Mouse (Mus musculus) liver, embryonic 15.5 days (tissue): ENCODE measurements at regions not wholly inside any gene's neighbourhood (a gene's known extent, or its start where the extent isn't known, plus 50 kb on each side); places are given as distances from the start of the nearest gene placed in this dataset.

Experiments
- ATAC-seq: fragments of 200-750 bp; cut with Nextera tagmentation; 2 replicates; pipeline ENCODE4 v1.8.0; 2017; ENCODE audit warnings: moderate number of reproducible peaks, mild to moderate bottlenecking, moderate library complexity; ENCODE audit not compliant: insufficient read depth
- H3K27ac ChIP-seq: fragments of 300-500 bp; sonication (generic); replicated peaks from 2 replicates; pipeline ENCODE4 v1.5.1; 2015; ENCODE audit warnings: mild to moderate bottlenecking, inconsistent platforms
- H3K27me3 ChIP-seq: fragments of 300-500 bp; sonication (generic); 2 replicates; pipeline ENCODE4 v1.6.1; 2015; ENCODE audit warnings: mild to moderate bottlenecking, inconsistent platforms
- H3K36me3 ChIP-seq: fragments of 300-500 bp; sonication (generic); replicated peaks from 2 replicates; pipeline ENCODE4 v1.6.1; 2015; ENCODE audit warnings: moderate library complexity, mild to moderate bottlenecking, inconsistent platforms
- H3K4me1 ChIP-seq: fragments of 300-500 bp; sonication (generic); replicated peaks from 2 replicates; pipeline ENCODE4 v1.6.1; 2015; ENCODE audit warnings: inconsistent platforms
- H3K4me2 ChIP-seq: fragments of 300-500 bp; sonication (generic); 2 replicates; pipeline ENCODE4 v1.6.1; 2015; ENCODE audit warnings: moderate library complexity, mild to moderate bottlenecking, inconsistent platforms
- H3K4me3 ChIP-seq: fragments of 300-500 bp; sonication (generic); replicated peaks from 2 replicates; pipeline ENCODE4 v1.5.1; 2015; ENCODE audit warnings: mild to moderate bottlenecking, inconsistent platforms
- H3K9ac ChIP-seq: fragments of 300-500 bp; sonication (generic); 2 replicates; pipeline ENCODE4 v1.6.1; 2015; ENCODE audit warnings: moderate library complexity, mild to moderate bottlenecking, inconsistent platforms
- H3K9me3 ChIP-seq: fragments of 300-500 bp; sonication (generic); replicated peaks from 2 replicates; pipeline ENCODE4 v1.6.1; 2016; ENCODE audit warnings: inconsistent platforms
- WGBS: fragments of 180-500 bp; shearing (Covaris S2); methylation state at CpG from one replicate; pipeline ENCODE4 v1.1.7; 2015; ENCODE audit warnings: mixed read lengths; ENCODE audit not compliant: insufficient replicate concordance; 5-methylcytosine and 5-hydroxymethylcytosine counted together

DNA sequence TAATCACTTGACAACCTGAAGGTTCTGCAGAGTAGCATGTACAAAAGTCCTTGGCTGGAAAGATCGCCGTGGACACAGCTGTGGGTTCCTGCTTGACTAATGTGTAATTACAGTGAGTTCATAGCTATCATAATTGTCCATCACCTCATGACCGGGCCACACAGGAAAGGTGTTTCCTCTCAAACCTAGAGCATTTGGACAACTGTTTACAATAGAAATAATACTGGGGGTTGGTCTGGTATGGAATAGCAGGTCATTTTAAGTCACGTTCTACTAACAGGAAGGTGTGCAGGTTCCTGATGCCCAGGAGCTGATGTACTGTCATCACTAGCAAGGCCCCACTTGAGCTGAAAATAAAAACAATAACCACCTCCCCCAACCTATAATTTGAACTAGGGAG is 283.1 kb upstream of the Gm26657 start:
- 61% methylated on average over 4 of the region's 4 CpGs for WGBS
- H3K27me3 ChIP-seq = no peaks in the 10 kb centered on the region

DNA sequence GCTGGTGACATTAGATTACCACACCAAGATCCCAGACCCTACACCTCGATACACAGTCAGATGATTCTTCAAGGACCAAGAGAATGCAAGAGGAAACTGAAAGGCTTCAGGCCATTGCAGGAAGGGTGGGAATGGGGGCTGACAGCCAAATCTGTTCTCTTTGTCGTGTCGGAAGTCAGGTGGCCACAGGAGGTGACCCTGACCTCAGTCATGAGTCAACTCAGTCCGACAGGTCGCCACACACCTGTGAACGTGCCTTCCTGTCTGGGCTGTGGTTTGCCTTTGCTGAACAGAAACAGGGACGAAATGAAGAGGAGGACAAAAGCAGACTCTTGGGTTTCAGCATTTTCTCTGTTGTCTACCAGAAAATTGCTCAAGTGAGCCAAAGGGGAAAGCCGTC is 318.3 kb upstream of the Gm26657 start:
- 41% methylated on average over 8 of the region's 8 CpGs for WGBS
- Histone ChIP-seq H3K9ac (no peak overlapping the region), H3K4me2 (no peak overlapping the region), H3K36me3 (no peaks in the 10 kb centered on the region), H3K27me3 (no peaks in the 10 kb centered on the region), H3K4me3 (no peak overlapping the region), H3K27ac (no peak overlapping the region), H3K4me1 (no peaks in the 10 kb centered on the region), H3K9me3 (no peaks in the 10 kb centered on the region)
- no peak for ATAC-seq

More for the DNA sequence above, 283.1 kb upstream of the Gm26657 start:
- no peaks in the 10 kb centered on the region for H3K4me1 ChIP-seq
- no peak overlapping the region for H3K27ac ChIP-seq
- H3K4me2 ChIP-seq = no peak overlapping the region
- no peak overlapping the region for H3K4me3 ChIP-seq
- H3K9ac ChIP-seq = no peak overlapping the region
- no peak for ATAC-seq
- no peaks in the 10 kb centered on the region for H3K36me3 ChIP-seq
- H3K9me3 ChIP-seq = no peaks in the 10 kb centered on the region

GRCm38 (mm10) chr4:56419122-56419913 is 320.6 kb upstream of the Gm26657 start:
- H3K9me3 ChIP-seq = no peaks in the 10 kb centered on the region
- WGBS = 56% methylated on average over 5 of the region's 5 CpGs
- H3K4me2 ChIP-seq = no peak overlapping the region
- H3K9ac ChIP-seq = no peak overlapping the region
- H3K4me3 ChIP-seq = no peak overlapping the region
- no peak overlapping the region for H3K27ac ChIP-seq
- no peaks in the 10 kb centered on the region for H3K4me1 ChIP-seq
- H3K27me3 ChIP-seq = no peaks in the 10 kb centered on the region
- no peaks in the 10 kb centered on the region for H3K36me3 ChIP-seq
- ATAC-seq = no peak

DNA sequence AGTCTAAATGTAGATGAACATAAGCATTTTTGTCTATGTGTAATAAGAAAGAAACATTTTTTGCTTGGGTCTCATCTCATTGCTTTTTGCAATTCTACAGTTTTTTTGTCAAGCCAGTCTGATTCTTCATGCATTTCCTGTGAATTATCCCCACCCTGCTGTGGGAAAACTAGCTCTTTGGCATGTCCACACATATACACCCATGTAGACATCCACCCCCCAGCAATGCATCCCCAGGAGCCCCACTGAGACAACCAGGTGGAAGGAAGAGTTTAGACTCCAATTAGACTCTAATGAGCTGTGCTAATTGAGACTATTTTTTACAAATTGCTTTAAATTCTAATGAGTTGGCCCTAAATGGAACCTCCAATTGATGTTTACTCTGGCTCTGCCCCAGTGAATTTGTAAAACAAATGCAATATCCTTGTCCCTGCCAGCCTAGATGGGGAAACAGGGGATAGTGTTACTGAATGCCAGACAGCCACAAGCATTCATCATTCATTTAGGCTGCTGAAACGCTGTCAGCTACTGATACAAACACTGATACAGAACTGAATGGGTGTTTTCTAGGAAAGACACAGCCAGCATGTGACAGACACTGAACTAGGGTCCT is 328.7 kb upstream of the Gm26657 start:
- H3K9me3 ChIP-seq = no peaks in the 10 kb centered on the region
- WGBS = 22% methylated on average over 1 of the region's 1 CpGs
- H3K27ac ChIP-seq = no peak overlapping the region
- no peaks in the 10 kb centered on the region for H3K4me1 ChIP-seq
- no peak overlapping the region for H3K4me3 ChIP-seq
- H3K9ac ChIP-seq = no peak overlapping the region
- H3K36me3 ChIP-seq = no peaks in the 10 kb centered on the region
- no peaks in the 10 kb centered on the region for H3K27me3 ChIP-seq
- H3K4me2 ChIP-seq = no peak overlapping the region
- no peak for ATAC-seq

DNA sequence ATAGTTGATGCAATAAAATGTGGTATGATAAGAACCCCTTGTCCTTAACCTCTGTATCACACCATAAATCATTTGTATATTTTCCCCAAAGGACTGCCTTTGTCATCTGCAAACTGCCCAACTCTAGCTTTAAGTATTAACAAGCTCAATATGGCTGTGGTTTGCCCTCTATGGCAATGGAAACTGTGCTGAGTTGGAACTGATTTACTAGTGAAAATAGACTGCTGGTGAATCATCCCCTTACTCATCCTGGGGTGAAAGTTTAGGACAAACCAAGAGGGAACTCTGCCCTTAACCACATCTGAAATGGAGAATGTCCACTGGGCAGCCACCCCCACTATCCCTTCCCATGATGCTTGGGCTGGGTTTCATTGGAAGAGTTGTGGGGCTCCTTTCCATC is 346.1 kb upstream of the Gm26657 start:
- Histone ChIP-seq H3K4me2 (no peak overlapping the region), H3K4me1 (no peaks in the 10 kb centered on the region)

DNA sequence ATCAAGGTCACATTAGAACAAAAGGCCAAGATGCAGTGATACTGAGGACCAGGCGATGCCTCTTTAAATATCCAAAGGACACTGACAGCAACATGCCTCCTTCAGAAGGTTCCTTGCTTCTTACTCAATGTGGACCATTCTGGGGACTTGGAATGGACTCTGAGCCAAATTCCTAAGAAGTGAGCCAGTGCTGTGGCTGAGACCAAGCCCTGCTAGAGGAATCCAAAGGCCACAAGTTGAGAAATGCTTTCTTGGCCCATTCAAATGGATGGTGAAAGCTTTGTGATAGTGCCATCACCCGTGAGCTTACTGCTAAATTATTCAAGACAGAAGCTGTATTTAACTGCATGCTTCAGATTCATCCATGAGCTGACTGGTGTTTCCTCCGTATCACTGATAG is 352.8 kb upstream of the Gm26657 start:
- Histone ChIP-seq H3K4me2 (no peak overlapping the region), H3K4me1 (no peaks in the 10 kb centered on the region), H3K36me3 (no peaks in the 10 kb centered on the region), H3K9me3 (no peaks in the 10 kb centered on the region), H3K4me3 (no peak overlapping the region), H3K27ac (no peak overlapping the region), H3K27me3 (no peaks in the 10 kb centered on the region), H3K9ac (no peak overlapping the region)
- 44% methylated on average over 3 of the region's 3 CpGs for WGBS
- no peak for ATAC-seq

More for the DNA sequence above, 346.1 kb upstream of the Gm26657 start:
- Histone ChIP-seq H3K9me3 (no peaks in the 10 kb centered on the region), H3K27ac (no peak overlapping the region), H3K27me3 (no peaks in the 10 kb centered on the region), H3K9ac (no peak overlapping the region), H3K4me3 (no peak overlapping the region), H3K36me3 (no peaks in the 10 kb centered on the region)
- no peak for ATAC-seq

DNA sequence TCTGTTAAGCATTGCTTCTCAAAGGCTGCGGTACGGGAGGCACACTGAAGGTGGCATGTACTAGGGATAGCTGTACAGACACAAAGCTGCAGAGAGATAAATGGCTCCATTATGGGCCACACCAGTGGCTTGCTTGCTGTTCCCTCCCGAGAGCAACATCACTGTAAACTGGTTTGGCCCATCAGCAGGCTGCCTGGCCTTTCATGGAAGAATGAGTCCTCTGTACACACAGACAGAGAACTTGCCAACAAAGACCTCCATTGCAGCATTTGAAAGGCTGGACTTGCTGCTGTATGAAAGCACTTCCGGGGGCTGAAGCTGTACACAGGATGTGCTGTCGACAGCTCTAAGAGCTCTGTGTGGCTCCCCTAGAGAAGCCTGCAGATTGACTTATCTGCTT is 364.1 kb upstream of the Gm26657 start:
- no peak overlapping the region for H3K27ac ChIP-seq
- ATAC-seq = no peak
- H3K4me2 ChIP-seq = no peak overlapping the region
- no peaks in the 10 kb centered on the region for H3K9me3 ChIP-seq
- no peaks in the 10 kb centered on the region for H3K27me3 ChIP-seq
- no peak overlapping the region for H3K4me3 ChIP-seq
- no peaks in the 10 kb centered on the region for H3K36me3 ChIP-seq
- no peak overlapping the region for H3K9ac ChIP-seq
- WGBS = 51% methylated on average over 5 of the region's 5 CpGs
- H3K4me1 ChIP-seq = no peaks in the 10 kb centered on the region

GRCm38 (mm10) chr4:56374466-56374865 is 365.4 kb upstream of the Gm26657 start:
- Histone ChIP-seq H3K9ac (no peak overlapping the region), H3K36me3 (no peaks in the 10 kb centered on the region), H3K27ac (no peak overlapping the region), H3K4me1 (no peaks in the 10 kb centered on the region), H3K4me2 (no peak overlapping the region), H3K27me3 (no peaks in the 10 kb centered on the region), H3K4me3 (no peak overlapping the region), H3K9me3 (no peaks in the 10 kb centered on the region)
- 45% methylated on average over 3 of the region's 3 CpGs for WGBS
- ATAC-seq = no peak

DNA sequence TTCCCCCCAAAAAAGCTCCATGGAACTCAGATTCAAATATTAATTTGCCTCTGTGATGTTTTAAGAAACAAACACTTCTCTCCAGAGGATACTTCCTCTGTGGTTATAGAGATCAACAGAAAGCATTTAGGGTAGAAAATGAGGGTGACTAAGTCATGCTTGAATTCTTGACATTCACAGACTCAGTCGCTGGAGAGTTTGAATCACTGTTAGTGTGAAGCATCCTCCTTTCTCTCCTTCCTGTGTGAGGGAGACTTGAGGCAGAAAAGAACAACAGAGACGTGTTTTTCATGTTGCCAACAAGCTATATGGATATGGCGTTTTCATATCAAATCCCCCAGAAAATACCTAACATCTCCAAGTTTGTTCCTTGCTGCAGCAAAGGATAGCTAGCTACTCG is 366.1 kb upstream of the Gm26657 start:
- no peak overlapping the region for H3K27ac ChIP-seq

DNA sequence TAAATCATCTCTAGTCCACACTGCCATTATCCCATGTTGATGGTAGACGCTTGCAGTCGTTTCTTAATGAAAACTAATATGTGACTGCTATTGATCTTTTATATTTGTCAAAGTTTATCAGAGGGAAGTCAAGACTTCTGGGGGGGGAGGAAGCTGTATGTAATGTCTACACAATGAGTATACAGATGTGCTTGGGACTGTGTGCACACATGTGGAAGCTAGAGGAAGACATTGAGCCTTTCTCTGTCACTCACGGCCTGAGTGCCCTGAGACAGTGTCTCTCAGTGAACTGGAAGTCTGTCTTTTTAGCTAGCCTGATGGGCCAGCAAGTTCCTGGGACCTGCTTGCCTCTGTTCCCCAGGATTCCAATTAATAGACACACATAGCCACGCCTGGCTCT is 366.7 kb upstream of the Gm26657 start:
- Histone ChIP-seq H3K27me3 (no peaks in the 10 kb centered on the region), H3K9me3 (no peaks in the 10 kb centered on the region), H3K36me3 (no peaks in the 10 kb centered on the region), H3K9ac (no peak overlapping the region), H3K4me1 (no peaks in the 10 kb centered on the region), H3K27ac (no peak overlapping the region), H3K4me2 (no peak overlapping the region), H3K4me3 (no peak overlapping the region)
- WGBS = 59% methylated on average over 4 of the region's 4 CpGs
- ATAC-seq = no peak

More for the DNA sequence above, 366.1 kb upstream of the Gm26657 start:
- 50% methylated on average over 4 of the region's 4 CpGs for WGBS
- H3K4me3 ChIP-seq = no peak overlapping the region
- no peak overlapping the region for H3K4me2 ChIP-seq
- no peak overlapping the region for H3K9ac ChIP-seq
- H3K4me1 ChIP-seq = no peaks in the 10 kb centered on the region
- no peaks in the 10 kb centered on the region for H3K9me3 ChIP-seq
- no peak for ATAC-seq
- no peaks in the 10 kb centered on the region for H3K27me3 ChIP-seq
- no peaks in the 10 kb centered on the region for H3K36me3 ChIP-seq

GRCm38 (mm10) chr4:56372711-56373110 is 367.2 kb upstream of the Gm26657 start:
- Histone ChIP-seq H3K4me2 (no peak overlapping the region), H3K4me1 (no peaks in the 10 kb centered on the region), H3K4me3 (no peak overlapping the region), H3K9ac (no peak overlapping the region), H3K36me3 (no peaks in the 10 kb centered on the region), H3K9me3 (no peaks in the 10 kb centered on the region), H3K27ac (no peak overlapping the region), H3K27me3 (no peaks in the 10 kb centered on the region)
- no peak for ATAC-seq
- WGBS = 66% methylated on average over 7 of the region's 7 CpGs

- Histone ChIP-seq H3K36me3 (no peaks in the 10 kb centered on the region), H3K4me2 (no peak overlapping the region), H3K4me3 (no peak overlapping the region), H3K9me3 (no peaks in the 10 kb centered on the region), H3K9ac (no peak overlapping the region), H3K4me1 (no peaks in the 10 kb centered on the region), H3K27ac (no peak overlapping the region), H3K27me3 (no peaks in the 10 kb centered on the region)
- ATAC-seq = no peak
- 50% methylated on average over 6 of the region's 6 CpGs for WGBS
Observed at GRCm38 (mm10) chr4:56364594-56364993, 375.3 kb upstream of the Gm26657 start.
